Mouse (Mus musculus) heart, embryonic 14.5 days (tissue): ENCODE data around the gene Preb. TPM values are rescaled to one million over a fixed set of nuclear protein-coding genes. Genes with fewer than 3 reads are reported as not detected.

ENCODE experiments used
- ATAC-seq: fragments of 200-750 bp; cut with Nextera tagmentation; 2 replicates; pipeline ENCODE4 v1.8.0; 2017; ENCODE audit warnings: low read depth, moderate TSS enrichment; ENCODE audit not compliant: insufficient number of reproducible peaks, insufficient read depth, low FRiP score
- H3K27ac ChIP-seq, 2 experiments: fragments of 200-500 bp in 1 of 2; fragments of 300-500 bp in 1 of 2; sonication (generic) in 1 of 2; replicated peaks in 1 of 2; 2 replicates each; pipeline ENCODE4 v1.5.1; 2012 to 2014; ENCODE audit warnings: low read depth in 2 of 2, low read length in 2 of 2, control low read depth in 1 of 2, mild to moderate bottlenecking in 1 of 2, mixed read lengths in 1 of 2; ENCODE audit not compliant: control insufficient read depth in 1 of 2, insufficient read depth in 1 of 2
- H3K27me3 ChIP-seq: fragments of 300-500 bp; sonication (generic); 2 replicates; pipeline ENCODE4 v1.6.1; 2014; ENCODE audit warnings: mild to moderate bottlenecking, low read length, control low read depth; ENCODE audit not compliant: control insufficient read depth, insufficient read depth
- H3K36me3 ChIP-seq: fragments of 300-500 bp; sonication (generic); 2 replicates; pipeline ENCODE4 v1.6.1; 2014; ENCODE audit warnings: mild to moderate bottlenecking, control low read depth, low read length, mixed read lengths; ENCODE audit not compliant: control insufficient read depth, insufficient read depth
- H3K4me1 ChIP-seq, 2 experiments: fragments of 200-500 bp in 1 of 2; fragments of 300-500 bp in 1 of 2; sonication (generic) in 1 of 2; 2 replicates each; pipeline ENCODE4 v1.6.1; 2012 to 2014; ENCODE audit warnings: low read length in 2 of 2, control low read depth in 1 of 2, mixed read lengths in 1 of 2; ENCODE audit not compliant: control insufficient read depth in 2 of 2, insufficient read depth in 2 of 2
- H3K4me2 ChIP-seq: fragments of 300-500 bp; sonication (generic); 2 replicates; pipeline ENCODE4 v1.6.1; 2014; ENCODE audit warnings: mild to moderate bottlenecking, low read length
- H3K4me3 ChIP-seq, 2 experiments: fragments of 200-500 bp in 1 of 2; fragments of 300-500 bp in 1 of 2; sonication (generic) in 1 of 2; 2 replicates each; pipeline ENCODE4 v1.5.1; 2012 to 2014; ENCODE audit warnings: low read length in 2 of 2, mild to moderate bottlenecking in 2 of 2, control low read depth in 1 of 2, low read depth in 1 of 2, moderate library complexity in 1 of 2; ENCODE audit not compliant: control insufficient read depth in 1 of 2, insufficient read depth in 1 of 2
- H3K9ac ChIP-seq: fragments of 300-500 bp; sonication (generic); 2 replicates; pipeline ENCODE4 v1.6.1; 2014; ENCODE audit warnings: mild to moderate bottlenecking, low read length
- H3K9me3 ChIP-seq: fragments of 300-500 bp; sonication (generic); 2 replicates; pipeline ENCODE4 v1.6.1; 2016; ENCODE audit warnings: low read length, control low read depth; ENCODE audit not compliant: control insufficient read depth
- WGBS: fragments of 180-500 bp; shearing (Covaris S2); extraction: QIAGEN DNeasy Blood & Tissue Kit; methylation state at CpG from one replicate; pipeline ENCODE4 v1.1.7; 2014; 5-methylcytosine and 5-hydroxymethylcytosine counted together
- polyA plus RNA-seq: library from polyadenylated mRNA; unstranded; fragments of >200 nt; fragmentation: Nextera tagmentation; extraction: Ambion mirVana; gene quantifications from 2 replicates; pipeline ENCODE4 v1.2.1, GENCODE M21; 2014

Gene Preb
- polyA plus RNA-seq, 1 experiment from 2014 or later = 59.5 TPM

DNA sequence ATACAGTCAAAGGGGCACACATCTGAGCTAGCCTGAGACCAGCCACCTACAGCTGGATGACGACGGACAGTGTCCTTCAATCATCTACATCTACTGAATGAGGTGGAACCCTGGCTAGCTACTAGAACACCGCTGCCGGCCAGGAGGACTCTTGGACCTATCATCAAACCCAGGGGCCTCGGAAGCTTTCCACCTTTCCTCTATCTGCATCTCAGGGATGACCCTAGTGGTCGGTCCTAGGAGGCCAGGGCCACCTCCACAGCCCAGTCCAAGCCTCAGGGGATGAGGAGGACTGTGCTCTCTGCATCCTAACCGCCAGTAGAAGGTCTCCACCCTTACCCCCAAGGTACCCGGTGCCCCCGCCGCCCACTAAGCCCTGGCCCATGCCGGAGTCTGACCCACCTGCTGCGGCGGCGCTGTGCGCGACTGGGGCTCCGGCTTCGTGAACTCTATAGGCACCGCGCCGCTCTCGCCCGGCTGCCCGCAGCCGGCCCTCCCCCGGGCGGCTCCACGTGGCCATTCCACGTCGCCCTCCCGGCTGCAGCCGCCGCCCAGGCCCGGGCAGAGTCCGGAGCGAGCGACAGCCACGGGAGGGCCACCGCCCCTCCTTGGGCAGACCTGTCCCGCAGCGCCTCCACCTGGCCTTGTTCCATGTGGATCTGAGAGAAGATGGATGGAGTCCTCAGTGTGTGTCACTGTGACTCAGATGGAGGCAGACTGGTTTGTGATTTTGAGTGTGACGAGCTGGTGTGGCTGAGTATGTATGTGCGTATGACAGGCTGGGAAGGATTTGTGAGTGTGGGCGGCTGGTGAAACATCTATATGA lies 15.0 kb downstream of the Preb start, which contains the start of gene Cgref1:
Cgref1 (minus strand) TSS at position 636 of the 826 bp plus-strand sequence.
- H3K4me1 ChIP-seq = peaks cover 0 to 1% of the 10 kb centered on the region in 2 experiments; a peak in 1 of 4 replicates
- peak within 1 kb of the TSS; percentile 76 for H3K4me2 ChIP-seq
- whole genome bisulfite sequencing = 7% methylated on average over 44 of the region's 44 CpGs
- H3K36me3 ChIP-seq = no peaks in the 10 kb centered on the region
- H3K4me3 ChIP-seq = peak within 1 kb of the TSS; percentile 44 to 51
- H3K9me3 ChIP-seq = no peaks in the 10 kb centered on the region
- peak; percentile 32 for ATAC-seq
- no peak within 1 kb of the TSS for H3K27ac ChIP-seq
- peaks cover 12% of the 10 kb centered on the region for H3K27me3 ChIP-seq
- peak within 1 kb of the TSS; percentile 64 for H3K9ac ChIP-seq

DNA sequence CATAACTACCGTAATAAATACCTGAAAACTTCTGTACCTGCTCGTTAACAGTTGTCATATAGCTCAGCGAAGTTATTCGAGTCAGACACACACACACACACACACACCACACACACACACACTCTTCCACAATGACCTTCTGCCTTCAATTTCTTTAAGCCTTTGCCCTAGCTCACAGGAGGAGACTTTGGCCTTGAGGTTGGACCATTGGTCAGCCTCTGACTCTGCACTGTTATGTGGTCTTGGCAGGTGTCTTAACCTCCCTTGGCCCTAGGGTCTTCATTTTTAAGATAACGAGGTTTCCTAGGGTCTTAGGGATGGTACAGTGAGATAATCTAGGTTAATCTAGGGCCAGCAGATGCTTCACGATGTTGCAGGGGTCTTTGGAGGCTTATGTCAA lies 15.8 kb downstream of the Preb start:
- WGBS = 87% methylated on average over 6 of the region's 6 CpGs
- Histone ChIP-seq H3K4me2 (no peak overlapping the region), H3K27ac (no peak overlapping the region), H3K36me3 (no peaks in the 10 kb centered on the region), H3K4me3 (no peak overlapping the region), H3K27me3 (peaks cover 12% of the 10 kb centered on the region), H3K9ac (no peak overlapping the region), H3K4me1 (no peaks in the 10 kb centered on the region; a peak in 1 of 4 replicates), H3K9me3 (no peaks in the 10 kb centered on the region)
- ATAC-seq = no peak

DNA sequence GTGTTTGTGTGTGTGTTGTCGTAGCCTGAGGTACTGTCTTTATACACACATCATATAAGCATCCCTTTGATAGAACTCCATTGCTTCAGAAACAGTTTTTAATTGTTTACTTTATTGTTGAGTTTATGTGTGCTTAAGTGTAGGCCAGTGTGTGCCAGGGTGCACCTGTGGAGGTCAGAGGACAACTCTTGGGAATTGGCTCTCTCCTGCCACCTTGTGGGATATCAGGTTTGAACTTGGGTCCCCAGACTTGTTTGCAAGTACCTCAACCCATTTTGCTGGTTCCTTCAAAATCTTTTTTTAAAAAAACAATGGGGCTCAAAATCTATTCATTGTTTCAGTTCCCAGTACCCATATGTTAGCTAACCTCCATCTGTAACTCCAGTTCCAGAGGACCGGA lies 17.2 kb downstream of the Preb start:
- Histone ChIP-seq H3K36me3 (no peaks in the 10 kb centered on the region), H3K27me3 (peaks cover 12% of the 10 kb centered on the region), H3K9me3 (no peaks in the 10 kb centered on the region), H3K4me2 (no peak overlapping the region), H3K9ac (no peak overlapping the region), H3K4me3 (no peak overlapping the region), H3K27ac (no peak overlapping the region), H3K4me1 (no peaks in the 10 kb centered on the region; a peak in 1 of 4 replicates)
- WGBS = 90% methylated on average over 2 of the region's 2 CpGs
- no peak for ATAC-seq

DNA sequence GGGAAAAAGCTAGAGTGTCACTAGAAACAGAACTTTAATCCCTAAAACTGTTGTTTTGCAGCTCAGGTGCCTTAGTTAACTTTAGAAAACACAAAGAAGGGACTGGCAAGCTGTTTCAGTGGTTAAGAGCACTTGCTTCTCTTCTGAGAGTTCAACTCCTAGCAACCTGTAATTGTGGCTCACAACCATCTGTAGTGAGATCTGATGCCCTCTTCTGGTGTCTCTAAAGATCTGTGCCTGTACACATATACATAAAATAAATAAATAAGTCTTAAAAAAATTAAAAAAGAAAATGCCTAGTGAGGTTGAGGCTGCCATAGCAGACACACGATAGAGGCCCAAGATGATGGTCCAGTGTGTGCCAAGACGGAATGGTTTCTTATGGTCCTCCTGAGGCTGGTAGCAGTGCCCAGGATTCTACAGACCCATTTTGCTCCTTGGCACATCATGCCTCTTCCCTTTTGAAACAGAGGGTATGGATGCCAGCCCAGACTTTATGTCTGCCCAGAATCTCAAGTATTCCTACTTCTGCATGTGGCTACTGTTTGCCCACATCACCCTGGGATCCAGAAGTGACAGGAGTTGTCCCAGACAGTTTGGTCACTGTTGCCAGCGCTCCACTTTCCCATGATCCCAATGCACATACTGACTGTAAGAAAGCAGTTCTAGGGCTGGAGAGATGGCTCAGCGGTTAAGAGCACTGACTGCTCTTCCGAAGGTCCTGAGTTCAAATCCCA lies 25.3 kb downstream of the Preb start:
- WGBS = 92% methylated on average over 5 of the region's 5 CpGs
- no peak for ATAC-seq
- H3K36me3 ChIP-seq = no peaks in the 10 kb centered on the region
- H3K27ac ChIP-seq = no peak overlapping the region
- H3K4me3 ChIP-seq = no peak overlapping the region
- H3K9ac ChIP-seq = no peak overlapping the region
- no peaks in the 10 kb centered on the region for H3K27me3 ChIP-seq
- H3K4me1 ChIP-seq = peaks cover 0 to 6% of the 10 kb centered on the region in 2 experiments; a peak in 2 of 4 replicates
- no peaks in the 10 kb centered on the region for H3K9me3 ChIP-seq
- H3K4me2 ChIP-seq = no peak overlapping the region

DNA sequence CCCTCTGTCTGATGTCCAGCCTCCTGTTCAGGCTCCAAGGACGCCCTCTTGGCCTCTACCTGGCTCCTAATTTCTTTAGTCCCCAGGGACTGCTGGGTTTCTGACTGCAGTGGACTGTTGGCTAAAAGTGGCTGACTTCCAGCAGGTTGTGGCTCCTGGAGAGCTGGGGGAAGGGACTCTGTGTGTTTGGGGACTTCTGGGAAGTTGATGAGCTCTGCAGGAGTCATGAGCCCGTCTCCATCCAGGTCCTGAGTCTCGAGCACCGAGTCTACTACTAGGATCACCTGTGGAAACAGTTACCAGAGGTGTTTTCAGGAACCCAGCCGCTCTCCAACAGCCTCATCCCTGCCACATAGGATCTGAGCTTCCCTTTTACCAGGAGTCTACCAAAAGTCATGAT lies 26.5 kb downstream of the Preb start:
- H3K9me3 ChIP-seq = no peaks in the 10 kb centered on the region
- no peaks in the 10 kb centered on the region for H3K36me3 ChIP-seq
- peaks cover 0 to 6% of the 10 kb centered on the region in 2 experiments; a peak in 2 of 4 replicates for H3K4me1 ChIP-seq
- no peak overlapping the region for H3K27ac ChIP-seq
- 59% methylated on average over 5 of the region's 5 CpGs for WGBS
- H3K4me2 ChIP-seq = no peak overlapping the region
- H3K27me3 ChIP-seq = no peaks in the 10 kb centered on the region
- H3K4me3 ChIP-seq = no peak overlapping the region
- H3K9ac ChIP-seq = no peak overlapping the region
- ATAC-seq = no peak

DNA sequence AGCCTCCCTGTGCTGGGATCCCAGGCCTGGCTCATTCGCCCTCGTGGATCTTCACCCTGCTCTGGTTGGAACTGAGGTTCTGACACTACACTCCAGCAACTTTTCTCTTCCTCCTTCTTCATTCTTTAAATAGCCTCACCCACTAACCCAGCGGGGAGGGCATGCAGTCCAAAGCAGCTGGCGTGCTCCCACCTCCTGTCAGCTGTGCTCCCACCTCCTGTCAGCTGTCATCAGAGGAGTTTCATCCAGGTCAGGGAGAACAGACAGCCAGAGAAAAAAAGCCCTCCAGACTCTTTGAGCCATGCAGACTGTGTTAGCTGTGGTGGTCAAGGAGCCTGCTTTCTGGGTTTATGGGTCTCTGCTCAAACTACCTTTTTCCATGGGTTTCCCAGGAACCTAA lies 28.8 kb downstream of the Preb start:
- no peak for ATAC-seq
- H3K4me2 ChIP-seq = no peak overlapping the region
- WGBS = 56% methylated on average over 4 of the region's 4 CpGs
- no peak overlapping the region for H3K9ac ChIP-seq
- no peaks in the 10 kb centered on the region for H3K36me3 ChIP-seq
- H3K4me3 ChIP-seq = no peak overlapping the region
- H3K27ac ChIP-seq = no peak overlapping the region
- H3K27me3 ChIP-seq = no peaks in the 10 kb centered on the region
- no peaks in the 10 kb centered on the region for H3K9me3 ChIP-seq
- H3K4me1 ChIP-seq = peaks cover 0 to 6% of the 10 kb centered on the region in 2 experiments; a peak in 2 of 4 replicates

DNA sequence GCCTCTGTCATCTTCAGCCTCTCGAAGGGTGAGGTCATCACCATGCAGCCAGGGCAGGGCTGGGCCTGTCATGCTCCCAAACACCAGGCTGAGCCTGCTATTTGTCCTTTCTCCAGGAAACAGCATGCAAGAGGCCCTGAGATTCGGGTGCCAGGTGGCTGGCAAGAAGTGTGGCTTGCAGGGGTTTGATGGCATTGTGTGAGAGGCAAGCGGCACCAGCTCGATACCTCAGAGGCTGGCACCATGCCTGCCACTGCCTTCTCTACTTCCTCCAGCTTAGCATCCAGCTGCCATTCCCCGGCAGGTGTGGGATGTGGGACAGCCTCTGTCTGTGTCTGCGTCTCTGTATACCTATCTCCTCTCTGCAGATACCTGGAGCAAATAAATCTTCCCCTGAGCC lies 29.3 kb downstream of the Preb start:
- H3K27ac ChIP-seq = no peak overlapping the region
- ATAC-seq = no peak
- whole genome bisulfite sequencing = 79% methylated on average over 6 of the region's 6 CpGs

More for the DNA sequence above, 29.3 kb downstream of the Preb start:
- Histone ChIP-seq H3K9ac (no peak overlapping the region), H3K4me3 (no peak overlapping the region), H3K4me1 (peaks cover 0 to 6% of the 10 kb centered on the region in 2 experiments; a peak in 2 of 4 replicates), H3K27me3 (no peaks in the 10 kb centered on the region), H3K9me3 (no peaks in the 10 kb centered on the region), H3K4me2 (no peak overlapping the region), H3K36me3 (no peaks in the 10 kb centered on the region)
